Mouse (Mus musculus): Measurements from ENCODE around the gene Zfp831.

DNA sequence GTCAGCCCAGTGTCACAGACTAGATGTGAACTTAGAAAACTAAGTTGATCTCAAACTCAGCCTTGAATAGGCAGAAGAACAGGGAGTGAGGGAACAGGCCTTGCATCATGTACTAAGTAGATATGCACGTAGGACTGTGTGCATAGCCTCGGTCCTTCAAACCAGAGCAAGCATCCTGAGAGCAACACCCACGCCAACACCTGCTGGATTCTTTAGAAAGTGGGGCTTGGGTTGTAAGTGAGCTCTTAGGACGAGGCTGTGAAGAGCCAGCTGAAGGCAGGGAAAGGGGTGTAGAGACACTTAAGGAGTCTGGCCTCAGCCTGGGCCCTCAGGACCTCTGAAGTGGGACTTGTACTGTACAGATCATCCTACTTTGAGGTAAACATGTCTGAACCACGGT is 12.0 kb downstream of the Zfp831 start:
- no peak for TF ChIP-seq GATA1 (IDR thresholded peaks at IDR 0.05; ENCODE audit: borderline replicate concordance, low read length)
- no peak for TF ChIP-seq FLI1 (IDR thresholded peaks at IDR 0.05; ENCODE audit: low read length)
